Mouse (Mus musculus) erythroblast, adult 5-6 weeks (primary cell): ENCODE measurements around the gene 2010003K11Rik. TPM values are rescaled to one million over a fixed set of nuclear protein-coding genes. Genes with fewer than 3 reads are reported as not detected.
"Not testable (repeated sequence)": the region's sequence is repeated elsewhere in the genome, so short reads cannot be mapped to it uniquely, and the experiment has no call there.

Experiments
- ATAC-seq: replicated peaks from 2 replicates; pipeline ENCODE4 v1.8.0; 2016; ENCODE audit warnings: moderate number of reproducible peaks, mild to moderate bottlenecking, moderate TSS enrichment, inconsistent platforms; ENCODE audit not compliant: poor library complexity, low FRiP score, severe bottlenecking
- total RNA-seq, 2 experiments: library from RNA; stranded (forward) in 1 of 2; stranded (reverse) in 1 of 2; fragments of 150-400 nt in 1 of 2; fragments of 200-764, 138-1000 nt in 1 of 2; gene quantifications; 2 replicates each; pipeline versions ENCODE4 v1.2.3 to v1.2.4; 2015 to 2017; ENCODE audit warnings: low replicate concordance in 2 of 2

The 2010003K11Rik gene
- total RNA-seq, 2 experiments from 2014 or later, result 0.94 TPM; not detected in 1

DNA sequence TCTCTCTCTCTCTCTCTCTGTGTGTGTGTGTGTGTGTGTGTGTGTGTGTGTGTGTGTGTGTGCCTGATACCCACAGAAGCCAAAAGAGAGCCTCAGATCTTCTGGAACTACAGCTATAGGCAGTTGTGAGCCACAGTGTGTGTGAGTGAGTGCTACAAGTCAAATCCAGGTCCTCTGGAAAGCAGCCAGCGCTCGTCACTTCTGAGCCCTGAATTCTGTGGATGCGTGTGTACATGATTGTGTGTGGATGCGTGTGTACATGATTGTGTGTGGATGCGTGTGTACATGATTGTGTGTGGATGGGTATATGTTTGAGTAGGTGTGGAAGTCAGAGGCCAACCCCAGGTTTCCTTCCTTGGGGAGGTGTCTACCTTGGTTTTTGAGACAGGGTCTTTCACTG lies 24.8 kb downstream of the 2010003K11Rik start:
- ATAC-seq, result no peak

DNA sequence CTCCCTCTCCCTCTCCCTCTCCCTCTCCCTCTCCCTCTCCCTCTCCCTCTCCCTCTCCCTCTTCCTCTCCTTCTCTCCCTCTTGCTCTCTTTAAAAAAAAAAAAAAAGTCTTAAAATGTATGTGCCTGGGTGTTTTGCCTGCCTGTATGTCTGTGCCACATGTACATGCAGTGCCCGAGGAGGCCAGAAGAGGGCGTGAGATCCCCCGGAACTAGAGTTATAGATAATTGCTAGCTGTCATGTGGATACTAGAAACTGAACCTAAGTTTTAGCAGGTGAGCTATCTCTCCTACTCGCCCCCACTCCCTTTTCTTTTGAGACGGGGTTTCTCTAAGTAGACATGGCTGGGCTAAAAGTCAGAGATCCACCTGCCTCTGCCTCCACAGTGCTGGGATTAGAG lies 30.0 kb downstream of the 2010003K11Rik start:
- no peak for ATAC-seq

DNA sequence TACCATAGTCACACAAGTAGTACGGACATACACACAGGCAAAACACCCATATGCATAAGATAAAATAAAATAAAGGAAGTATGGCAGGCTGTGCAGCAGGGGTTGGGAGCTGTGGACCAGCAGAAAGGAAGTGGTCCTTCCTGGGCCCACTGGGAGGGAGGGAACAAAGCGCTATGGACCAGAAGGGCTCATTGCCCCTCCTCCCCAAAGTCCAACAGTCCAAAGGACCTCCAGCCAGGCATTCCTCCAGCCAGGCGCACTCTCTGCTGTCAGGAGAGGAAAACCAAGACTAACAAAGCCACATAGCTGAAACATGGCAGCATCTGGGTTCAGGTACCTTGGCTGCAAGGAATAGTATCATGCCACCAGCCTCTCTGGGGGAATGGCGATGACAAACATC lies 33.7 kb downstream of the 2010003K11Rik start:
- no peak for ATAC-seq

DNA sequence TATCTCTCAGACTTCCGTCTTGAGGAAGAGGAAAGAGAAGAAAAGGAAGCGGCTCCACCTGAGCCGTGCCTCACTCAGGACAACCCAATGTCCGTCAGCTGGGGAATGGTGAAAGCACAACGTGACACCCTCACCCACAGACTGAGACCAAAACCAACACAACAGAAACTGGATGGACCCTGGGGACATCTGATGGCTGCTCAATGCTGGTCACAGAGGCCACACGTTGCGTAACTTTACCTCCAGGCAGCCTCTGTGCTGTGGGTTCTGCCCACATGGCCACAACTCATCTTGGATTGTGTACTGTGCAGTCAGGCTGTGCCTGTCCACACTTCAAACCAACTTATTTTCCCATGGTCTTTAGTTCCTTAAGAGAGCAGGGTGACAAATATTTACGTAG lies 36.4 kb downstream of the 2010003K11Rik start:
- 0 out of 2 replicates have a peak, but pooled peaks have one; percentile 25 for ATAC-seq

DNA sequence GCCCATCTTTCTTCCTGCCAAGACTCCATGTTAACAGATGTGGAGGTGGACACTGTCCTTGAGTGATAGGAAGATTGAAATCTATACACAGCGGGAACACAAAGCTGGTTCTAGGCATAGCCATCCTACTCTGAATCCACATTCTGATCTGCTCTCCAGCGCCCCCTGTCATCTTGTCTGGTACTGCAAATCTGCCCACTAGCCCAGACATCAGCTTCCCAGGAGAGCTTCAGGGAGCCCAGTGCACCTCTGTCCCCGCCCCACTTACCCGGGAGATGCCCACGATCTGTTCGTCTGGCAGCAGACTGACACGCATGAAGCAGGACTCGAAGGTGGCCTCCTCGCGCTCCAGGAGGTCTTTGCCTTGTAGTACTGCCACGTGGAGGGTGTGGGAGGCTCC lies 42.2 kb downstream of the 2010003K11Rik start:
- ATAC-seq, result peak; percentile 68

DNA sequence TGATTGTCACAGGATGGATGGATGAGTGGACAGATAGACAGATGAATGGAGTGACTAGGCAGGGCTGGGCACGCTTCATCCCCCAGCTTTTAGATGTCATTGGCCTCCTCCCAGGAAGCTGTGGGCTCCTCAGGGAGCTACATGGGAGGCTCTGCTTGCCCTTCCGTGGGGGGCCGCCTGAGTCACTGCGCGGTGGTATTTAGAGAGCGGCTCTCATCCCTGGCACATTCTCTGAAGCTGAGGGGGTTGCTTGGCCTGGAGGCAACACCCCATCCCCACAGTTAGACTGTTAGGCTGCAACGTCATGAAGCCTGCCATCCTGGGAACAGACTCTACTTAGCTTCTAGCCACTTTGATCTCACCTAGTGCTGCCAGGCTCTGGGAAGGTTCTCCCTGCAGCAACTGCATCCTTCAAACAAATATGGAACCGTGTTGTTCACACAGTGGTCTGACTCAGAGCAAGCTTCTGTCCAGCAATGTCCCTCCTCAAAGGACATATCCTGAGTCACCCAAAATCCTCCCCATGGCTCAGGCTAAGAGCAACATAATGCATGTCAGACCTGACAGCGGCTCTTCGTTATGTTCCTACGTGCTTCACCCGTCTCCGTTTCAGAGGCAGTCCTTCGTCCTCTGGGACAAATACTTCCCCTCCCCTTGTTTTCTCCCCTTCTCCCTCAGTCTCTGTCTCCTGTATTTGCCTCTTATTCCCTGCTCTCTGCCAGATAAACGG lies 43.1 kb downstream of the 2010003K11Rik start:
- no peak for ATAC-seq

DNA sequence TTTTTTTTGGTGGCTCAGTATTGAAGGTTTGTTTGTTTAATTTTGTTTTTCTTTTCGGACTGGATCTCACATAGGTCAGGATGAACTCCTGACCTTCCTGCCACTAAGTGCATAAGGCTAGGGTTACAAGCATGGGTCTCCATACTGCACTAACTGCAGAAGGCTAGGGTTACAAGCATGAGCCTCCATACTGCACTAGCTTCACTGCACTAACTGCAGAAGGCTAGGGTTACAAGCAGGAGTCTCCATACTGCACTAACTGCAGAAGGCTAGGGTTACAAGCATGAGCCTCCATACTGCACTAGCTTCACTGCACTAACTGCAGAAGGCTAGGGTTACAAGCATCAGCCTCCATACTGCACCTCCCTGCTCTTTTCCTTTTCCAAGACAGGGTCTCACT lies 44.3 kb downstream of the 2010003K11Rik start:
- ATAC-seq, result not testable (repeated sequence)

DNA sequence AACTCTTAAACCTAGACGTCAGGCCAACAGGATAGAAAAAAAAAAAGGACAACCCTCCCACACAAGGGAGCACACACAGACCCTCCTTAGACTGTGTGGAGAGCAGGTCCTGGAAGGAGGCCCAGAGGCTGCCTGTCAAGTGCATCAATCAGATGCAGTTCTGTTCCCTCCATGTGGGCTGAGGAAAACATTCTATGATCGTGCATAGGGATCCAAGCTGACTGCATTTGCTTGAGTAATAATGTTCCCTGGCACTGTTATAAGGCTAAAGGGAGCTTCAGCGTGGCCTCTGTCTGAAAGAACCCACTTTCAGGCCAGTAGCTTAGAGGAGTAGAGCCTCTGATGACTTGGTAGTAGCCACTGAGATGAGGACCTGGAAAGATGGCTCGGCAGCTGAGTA lies 45.9 kb downstream of the 2010003K11Rik start:
- ATAC-seq, result no peak

DNA sequence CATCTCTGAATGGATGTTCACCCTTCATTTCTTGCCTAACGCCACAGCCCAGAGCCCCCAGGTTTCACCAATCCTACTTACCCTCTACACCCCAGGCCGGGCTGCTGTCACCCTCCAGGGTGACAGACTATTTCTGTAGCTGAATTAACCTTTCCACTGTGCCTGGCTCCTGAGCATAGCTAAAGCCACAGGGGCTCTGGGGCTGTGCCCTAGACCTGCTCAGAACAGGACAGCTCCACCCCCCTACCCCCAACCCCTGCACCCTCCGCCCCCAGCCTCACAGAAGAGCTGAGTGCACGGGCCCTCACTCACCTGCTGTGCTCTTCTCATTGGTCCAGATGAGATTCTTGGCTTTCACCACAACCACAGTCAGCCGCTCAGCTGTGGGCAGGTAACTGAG lies 46.4 kb downstream of the 2010003K11Rik start:
- ATAC-seq, result no peak

DNA sequence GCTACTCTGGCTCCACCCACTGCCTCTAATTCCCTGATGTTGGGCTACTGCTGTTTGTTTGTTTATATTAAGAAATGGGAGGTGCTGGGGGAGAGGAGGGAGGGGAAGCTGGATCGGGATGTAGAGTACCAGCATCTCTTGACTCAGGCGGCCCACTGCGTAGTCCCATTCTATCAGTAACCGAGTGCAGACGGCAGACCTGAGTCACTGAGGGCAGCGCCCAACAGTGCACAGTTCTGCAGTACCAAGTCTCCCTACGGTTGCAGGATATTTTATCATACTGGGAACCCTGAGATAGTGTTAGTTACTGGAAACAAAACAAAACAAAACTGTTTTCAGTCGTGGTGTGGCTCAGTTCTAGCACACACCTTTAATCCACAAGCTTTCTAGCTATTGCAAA lies 47.3 kb downstream of the 2010003K11Rik start:
- ATAC-seq, result no peak

DNA sequence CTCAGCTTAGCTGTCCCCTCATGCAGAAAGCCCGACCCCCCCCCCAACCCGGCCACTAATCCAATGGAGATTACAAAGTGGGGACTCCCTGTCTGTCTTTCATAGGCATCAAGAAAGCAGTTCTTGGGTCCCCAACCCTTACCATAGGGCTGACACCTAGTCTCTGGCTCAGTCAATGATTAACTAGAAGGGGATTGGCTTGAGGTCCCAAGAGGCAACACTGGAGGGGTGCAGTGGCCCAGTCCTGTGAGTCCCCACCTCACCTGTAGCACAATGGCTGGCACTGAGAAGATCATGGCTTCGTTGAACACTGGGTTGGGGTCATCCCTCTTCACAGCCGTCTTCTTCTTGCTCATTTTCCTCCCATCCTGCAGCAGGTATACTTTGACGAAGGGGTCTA lies 47.7 kb downstream of the 2010003K11Rik start:
- ATAC-seq, result no peak

DNA sequence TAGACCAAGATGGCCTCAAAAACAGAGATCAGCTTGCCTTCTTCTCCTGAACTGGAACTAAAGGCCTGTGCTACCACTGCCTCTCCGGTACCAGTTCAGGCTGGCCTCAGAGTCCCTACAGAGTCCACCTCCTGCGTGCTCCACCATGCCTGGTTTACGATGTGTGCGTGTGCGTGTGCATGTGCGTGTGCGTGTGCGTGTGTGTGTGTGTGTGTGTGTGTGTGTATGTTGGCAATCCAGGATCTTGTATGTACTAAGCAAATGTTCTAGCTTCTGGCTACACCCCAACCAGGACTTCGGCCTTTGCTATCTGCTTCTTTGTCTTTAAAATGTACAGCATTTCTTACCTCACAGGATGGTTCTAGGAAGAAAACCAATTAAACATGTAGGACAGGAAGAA lies 49.2 kb downstream of the 2010003K11Rik start:
- no peak for ATAC-seq

DNA sequence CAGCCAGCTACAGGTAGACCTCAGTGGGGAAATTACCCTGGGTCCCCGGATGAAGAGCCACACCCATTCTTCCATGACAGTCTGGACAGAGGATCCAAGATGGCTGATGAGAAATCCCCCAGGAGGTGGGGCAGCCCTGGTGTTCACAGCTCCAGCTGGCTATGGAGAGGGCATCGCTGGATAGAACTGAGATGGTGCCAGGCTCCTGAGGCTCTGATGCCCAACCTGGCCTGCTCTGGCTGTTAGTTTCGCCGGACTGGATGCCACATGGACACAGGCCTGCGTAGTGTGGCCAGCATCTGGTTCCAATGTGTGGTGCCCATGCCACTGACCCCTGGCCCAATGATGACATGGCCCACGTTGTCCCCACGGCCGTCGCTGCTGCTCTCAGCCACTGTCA lies 50.9 kb downstream of the 2010003K11Rik start:
- no peak for ATAC-seq

Other genes with a start within 250 kb of the 2010003K11Rik start
- gene Ssh3, start 229.4 kb downstream of the 2010003K11Rik start, total RNA-seq (2015; ENCODE audit: low replicate concordance), result 0.42 and 3.8 TPM in 2 replicates
- 3.0 and 3.2 TPM in 2 replicates for gene Ssh3, start 229.4 kb downstream of the 2010003K11Rik start, total RNA-seq (2017; ENCODE audit: low replicate concordance)
- gene Ankrd13d, start 215.4 kb downstream of the 2010003K11Rik start, total RNA-seq (2015; ENCODE audit: low replicate concordance), result 0.63 TPM in 1 of 2 replicates, not detected in the other
- 0.84 TPM in 1 of 2 replicates, not detected in the other for gene Ankrd13d, start 215.4 kb downstream of the 2010003K11Rik start, total RNA-seq (2017; ENCODE audit: low replicate concordance)
- gene Grk2, start 192.4 kb downstream of the 2010003K11Rik start, total RNA-seq (2015; ENCODE audit: low replicate concordance), result 63.4 and 93.2 TPM in 2 replicates
- gene Grk2, start 192.4 kb downstream of the 2010003K11Rik start, total RNA-seq (2017; ENCODE audit: low replicate concordance), result 40.1 and 60.1 TPM in 2 replicates
- 56.6 and 57.5 TPM in 2 replicates for gene Kdm2a, start 100.3 kb downstream of the 2010003K11Rik start, total RNA-seq (2015; ENCODE audit: low replicate concordance)
- gene Kdm2a, start 100.3 kb downstream of the 2010003K11Rik start, total RNA-seq (2017; ENCODE audit: low replicate concordance), result 71.1 and 123 TPM in 2 replicates
- gene Rhod, start 59.2 kb downstream of the 2010003K11Rik start, total RNA-seq (2015; ENCODE audit: low replicate concordance), result not detected in 2 replicates
- gene Rhod, start 59.2 kb downstream of the 2010003K11Rik start, total RNA-seq (2017; ENCODE audit: low replicate concordance), result not detected in 2 replicates
- not detected in 2 replicates for gene Syt12, start 21.1 kb downstream of the 2010003K11Rik start, total RNA-seq (2015; ENCODE audit: low replicate concordance)
- gene Syt12, start 21.1 kb downstream of the 2010003K11Rik start, total RNA-seq (2017; ENCODE audit: low replicate concordance), result not detected in 2 replicates
- 15.0 and 32.6 TPM in 2 replicates for gene Pcx, start 11.9 kb upstream of the 2010003K11Rik start, total RNA-seq (2015; ENCODE audit: low replicate concordance)
- 31.5 and 31.9 TPM in 2 replicates for gene Pcx, start 11.9 kb upstream of the 2010003K11Rik start, total RNA-seq (2017; ENCODE audit: low replicate concordance)
- 0.38 and 0.63 TPM in 2 replicates for gene Lrfn4, start 117.1 kb upstream of the 2010003K11Rik start, total RNA-seq (2015; ENCODE audit: low replicate concordance)
- not detected in 2 replicates for gene Lrfn4, start 117.1 kb upstream of the 2010003K11Rik start, total RNA-seq (2017; ENCODE audit: low replicate concordance)
- gene Rce1, start 127.1 kb upstream of the 2010003K11Rik start, total RNA-seq (2015; ENCODE audit: low replicate concordance), result 10.9 and 17.3 TPM in 2 replicates
- 2.9 and 10.6 TPM in 2 replicates for gene Rce1, start 127.1 kb upstream of the 2010003K11Rik start, total RNA-seq (2017; ENCODE audit: low replicate concordance)
- gene Gm960, start 200.1 kb upstream of the 2010003K11Rik start, total RNA-seq (2015; ENCODE audit: low replicate concordance), result not detected in 2 replicates
- gene Gm960, start 200.1 kb upstream of the 2010003K11Rik start, total RNA-seq (2017; ENCODE audit: low replicate concordance), result 0.56 TPM in 1 of 2 replicates, not detected in the other
- gene Sptbn2, start 212.6 kb upstream of the 2010003K11Rik start, total RNA-seq (2015; ENCODE audit: low replicate concordance), result not detected in 2 replicates
- not detected in 2 replicates for gene Sptbn2, start 212.6 kb upstream of the 2010003K11Rik start, total RNA-seq (2017; ENCODE audit: low replicate concordance)